Mouse (Mus musculus): ENCODE data around the gene Slbp. TPM values are rescaled to one million over a fixed set of nuclear protein-coding genes. Genes with fewer than 3 reads are reported as not detected.

Gene Slbp
- polyA plus RNA-seq, 1 experiment from 2014 or later, result 223 TPM

Other genes starting within 250 kb of the Slbp start
- gene Nkx1-1, start 218.6 kb downstream of the Slbp start, polyA plus RNA-seq (2014; fragmentation: Nextera tagmentation; extraction: Ambion mirVana), result not detected in 2 replicates
- gene Fam53a, start 22.9 kb downstream of the Slbp start, polyA plus RNA-seq (2014; fragmentation: Nextera tagmentation; extraction: Ambion mirVana), result 66.0 and 66.8 TPM in 2 replicates
- gene Gm9903, start 22.6 kb downstream of the Slbp start, polyA plus RNA-seq (2014; fragmentation: Nextera tagmentation; extraction: Ambion mirVana), result 0.32 and 0.42 TPM in 2 replicates
- gene Tacc3, start 5.6 kb upstream of the Slbp start, polyA plus RNA-seq (2014; fragmentation: Nextera tagmentation; extraction: Ambion mirVana), result 168 and 174 TPM in 2 replicates
- 36.3 and 39.8 TPM in 2 replicates for gene Tmem129, start 5.8 kb upstream of the Slbp start, polyA plus RNA-seq (2014; fragmentation: Nextera tagmentation; extraction: Ambion mirVana)
- 23.5 and 27.2 TPM in 2 replicates for gene Fgfr3, start 69.1 kb upstream of the Slbp start, polyA plus RNA-seq (2014; fragmentation: Nextera tagmentation; extraction: Ambion mirVana)
- 43.7 TPM in 2 replicates for gene Letm1, start 130.2 kb upstream of the Slbp start, polyA plus RNA-seq (2014; fragmentation: Nextera tagmentation; extraction: Ambion mirVana)
- 53.5 and 60.4 TPM in 2 replicates for gene Nsd2, start 168.2 kb upstream of the Slbp start, polyA plus RNA-seq (2014; fragmentation: Nextera tagmentation; extraction: Ambion mirVana)